Mouse (Mus musculus): ENCODE measurements around the gene Ctsq. TPM values are rescaled to one million over a fixed set of nuclear protein-coding genes. Genes with fewer than 3 reads are reported as not detected.
"Not testable (repeated sequence)": the region's sequence is repeated elsewhere in the genome, so short reads cannot be mapped to it uniquely, and the experiment has no call there.

Ctsq gene
- total RNA-seq (2021), result not detected
- long read RNA-seq, experiment 1, result 0 reads
- long read RNA-seq, experiment 2, result 0 reads

- no peak for DNase-seq (ENCODE audit: low spot score in 2 of 2)
These were observed at the start of gene Ctsq for GRCm38 (mm10) chr13:61040531-61040930. Ctsq (minus strand) TSS chr13:61040631.

DNA sequence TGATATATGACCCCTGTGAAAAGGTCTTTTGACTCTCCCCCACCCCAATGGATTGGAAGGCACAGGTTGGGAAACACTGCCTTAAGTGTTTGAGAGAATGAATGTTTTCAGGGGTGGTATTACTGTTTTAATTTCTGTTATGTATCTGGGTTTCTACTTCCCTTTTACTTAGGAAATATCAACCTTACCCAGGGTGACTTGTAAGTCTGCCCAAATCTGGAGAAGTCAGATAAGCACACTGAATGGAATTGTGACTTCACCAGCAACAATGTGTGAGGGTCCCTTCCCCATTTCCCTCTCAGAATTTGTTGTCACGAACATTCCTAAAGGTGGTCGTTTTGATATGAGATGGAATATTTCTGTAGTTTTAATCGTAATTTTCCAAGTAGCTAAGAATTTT is 17.6 kb downstream of the Ctsq start:
- DNase-seq (ENCODE audit: low spot score in 2 of 2), result no peak

- DNase-seq (ENCODE audit: low spot score in 2 of 2), result no peak
These were observed 18.6 kb downstream of the Ctsq start for GRCm38 (mm10) chr13:61021844-61022243.

- DNase-seq (ENCODE audit: low spot score in 2 of 2), result no peak
These were observed 30.3 kb downstream of the Ctsq start for GRCm38 (mm10) chr13:61010171-61010570.

DNA sequence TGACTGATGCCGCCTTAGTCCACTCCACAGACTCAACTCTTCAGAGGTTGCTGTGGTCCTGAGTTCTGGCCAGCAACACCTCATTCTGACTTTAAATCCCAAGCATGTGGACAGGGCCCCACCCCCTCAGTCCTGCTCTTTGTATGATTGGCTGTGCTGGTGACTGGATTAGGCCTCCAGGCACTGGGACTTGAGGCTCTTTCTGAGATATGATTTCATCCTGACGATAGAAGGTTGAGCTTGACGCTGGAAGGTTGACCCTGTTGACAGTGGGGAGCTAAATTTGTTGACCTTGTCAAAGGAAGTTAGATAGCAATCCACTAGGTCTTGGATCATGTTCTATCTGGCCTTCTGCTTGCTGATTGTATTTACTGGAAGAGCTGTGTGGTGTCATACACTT is 34.6 kb downstream of the Ctsq start, which contains the start of gene Ctsj:
Ctsj (minus strand) TSS at position 101 of the 400 bp plus-strand sequence.
- DNase-seq (ENCODE audit: low spot score in 2 of 2), result no peak

DNA sequence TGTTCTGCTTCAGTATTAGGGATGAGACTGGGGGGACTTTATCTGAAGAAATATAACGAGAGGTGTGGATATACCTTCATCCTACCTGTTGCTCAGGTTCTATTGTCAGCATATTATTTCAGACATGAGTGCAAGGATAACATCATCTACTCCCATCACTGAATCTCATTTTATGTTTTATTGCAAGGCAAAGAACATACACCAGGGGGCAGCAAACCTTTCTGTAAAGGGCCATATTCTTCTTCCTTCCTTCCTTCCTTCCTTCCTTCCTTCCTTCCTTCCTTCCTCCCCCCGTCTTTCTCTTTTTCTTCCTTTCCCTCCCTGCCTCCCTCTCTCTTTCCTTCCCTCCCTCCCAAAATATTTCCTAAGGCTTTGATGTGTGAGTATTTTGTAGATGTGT is 42.8 kb downstream of the Ctsq start:
- no peak for DNase-seq (ENCODE audit: low spot score in 2 of 2)

DNA sequence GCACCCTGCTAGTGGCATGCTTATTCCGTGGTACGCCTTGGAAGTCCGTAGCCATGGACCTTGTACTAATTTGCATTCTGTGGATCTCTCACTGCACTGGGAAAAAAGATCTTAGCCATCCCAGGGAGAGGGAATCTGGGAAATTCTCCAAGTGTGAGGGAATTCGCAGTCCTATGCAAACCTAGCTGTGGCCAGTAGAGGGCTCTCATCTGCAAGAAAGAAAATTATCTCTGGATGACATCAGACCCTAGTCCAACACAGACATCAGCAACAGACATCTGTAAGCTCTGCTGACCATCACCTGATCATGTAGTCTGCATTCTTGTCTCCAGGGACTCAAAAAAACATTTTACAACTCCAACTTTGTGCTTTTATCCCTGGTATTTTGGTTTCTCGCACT is 53.5 kb downstream of the Ctsq start:
- DNase-seq (ENCODE audit: low spot score in 2 of 2), result not testable (repeated sequence)

Other genes with a start within 250 kb of the Ctsq start
- not detected for gene Ctsll3, start 237.8 kb downstream of the Ctsq start, total RNA-seq (2021)
- gene 4930486L24Rik, start 176.2 kb downstream of the Ctsq start, total RNA-seq (2021), result 10 to 100 TPM; 31.9 to 54.1 TPM
- gene Gm49392, start 143.7 kb downstream of the Ctsq start, total RNA-seq (2021), result under 1 TPM in 1 of 2 experiments, not detected in 1; 0.93 TPM
- 1 to 10 TPM; 4.2 to 5.4 TPM for gene Ctla2b, start 143.2 kb downstream of the Ctsq start, total RNA-seq (2021)
- not detected for gene Tpbpb, start 135.8 kb downstream of the Ctsq start, total RNA-seq (2021)
- under 1 TPM in 1 of 2 experiments, not detected in 1; 0.79 TPM for gene Gm49393, start 105.0 kb downstream of the Ctsq start, total RNA-seq (2021)
- under 1 TPM in 1 of 2 experiments, not detected in 1; 0.31 TPM for gene Gm49391, start 104.1 kb downstream of the Ctsq start, total RNA-seq (2021)
- 10 to 100 TPM; 38.2 to 38.3 TPM for gene Ctla2a, start 104.0 kb downstream of the Ctsq start, total RNA-seq (2021)
- not detected for gene Tpbpa, start 98.6 kb downstream of the Ctsq start, total RNA-seq (2021)
- gene Ctsj, start 34.7 kb downstream of the Ctsq start, total RNA-seq (2021), result not detected
- gene Ctsr, start 123.6 kb upstream of the Ctsq start, total RNA-seq (2021), result not detected
- not detected for gene Cts6, start 162.8 kb upstream of the Ctsq start, total RNA-seq (2021)
- gene Cts8, start 214.7 kb upstream of the Ctsq start, total RNA-seq (2021), result not detected
- gene Gm49398, start 248.2 kb upstream of the Ctsq start, total RNA-seq (2021), result not detected